Mouse (Mus musculus) thymus, adult 2 months (tissue): ENCODE measurements around the gene Mrtfb. TPM values are rescaled to one million over a fixed set of nuclear protein-coding genes. Genes with fewer than 3 reads are reported as not detected.

Experiments used
- DNase-seq: peaks from one replicate; pipeline ENCODE4 v3.0.0; 2021
- H3K27ac ChIP-seq: fragments of 200-500 bp; 2 replicates; pipeline ENCODE4 v1.5.1; 2012; ENCODE audit warnings: low read length, control low read depth; ENCODE audit not compliant: control insufficient read depth, insufficient read depth
- H3K27me3 ChIP-seq: fragments of 200-500 bp; 2 replicates; pipeline ENCODE4 v1.6.1; 2012; ENCODE audit warnings: mild to moderate bottlenecking, low read length, moderate library complexity, mixed read lengths; ENCODE audit not compliant: control insufficient read depth, insufficient read depth
- H3K36me3 ChIP-seq: fragments of 200-500 bp; 2 replicates; pipeline ENCODE4 v1.6.1; 2012; ENCODE audit warnings: mild to moderate bottlenecking, low read length, moderate library complexity; ENCODE audit not compliant: control insufficient read depth, insufficient read depth
- H3K4me1 ChIP-seq: fragments of 200-500 bp; replicated peaks from 2 replicates; pipeline ENCODE4 v1.6.1; 2012; ENCODE audit warnings: low read length; ENCODE audit not compliant: control insufficient read depth, insufficient read depth
- H3K4me3 ChIP-seq: fragments of 200-500 bp; 2 replicates; pipeline ENCODE4 v1.5.1; 2012; ENCODE audit warnings: mild to moderate bottlenecking, low read length, control low read depth, moderate library complexity; ENCODE audit not compliant: control insufficient read depth, insufficient read depth
- CTCF ChIP-seq: fragments of 200-500 bp; IDR thresholded peaks from 2 replicates; pipeline ENCODE4 v1.5.1; 2012; ENCODE audit warnings: mild to moderate bottlenecking, control low read depth, low read length, moderate library complexity, borderline replicate concordance; ENCODE audit not compliant: control insufficient read depth, poor library complexity, insufficient read depth; ENCODE audit errors: extremely low read depth
- POLR2A ChIP-seq: fragments of 200-500 bp; IDR thresholded peaks from 2 replicates; pipeline ENCODE4 v1.6.1; 2012; ENCODE audit warnings: mild to moderate bottlenecking, low read length, control low read depth, moderate library complexity; ENCODE audit not compliant: control insufficient read depth, poor library complexity, insufficient read depth; ENCODE audit errors: extremely low read depth
- WGBS: fragments of 180-500 bp; shearing (Covaris S2); methylation state at CpG from one replicate; pipeline ENCODE4 v1.1.7; 2018; 5-methylcytosine and 5-hydroxymethylcytosine counted together
- polyA plus RNA-seq: library from polyadenylated mRNA; depleted of rRNA; stranded (reverse); fragments of >200 nt; gene quantifications from 2 replicates; pipeline ENCODE4 v1.2.3, GENCODE M21; 2012

The Mrtfb gene
- polyA plus RNA-seq, 1 experiment = 8.5 TPM

GRCm38 (mm10) chr16:13447284-13448050 lies 191.2 kb downstream of the Mrtfb start:
- no peak for TF ChIP-seq POLR2A
- no peak for TF ChIP-seq CTCF
- DNase-seq = peak; percentile 15
- Histone ChIP-seq H3K27me3 (peaks cover 9% of the 10 kb centered on the region), H3K4me3 (peak overlapping the region; percentile 48), H3K4me1 (no peaks in the 10 kb centered on the region), H3K27ac (no peak overlapping the region), H3K36me3 (no peaks in the 10 kb centered on the region)
- WGBS = 2% methylated on average over 40 of the region's 43 CpGs

GRCm38 (mm10) chr16:13448051-13448705 lies 191.9 kb downstream of the Mrtfb start:
- Histone ChIP-seq H3K36me3 (no peaks in the 10 kb centered on the region), H3K27ac (no peak overlapping the region), H3K4me1 (no peaks in the 10 kb centered on the region), H3K4me3 (peak overlapping the region; percentile 48), H3K27me3 (peaks cover 9% of the 10 kb centered on the region)
- peak; percentile 37 for DNase-seq
- WGBS = 1% methylated on average over 52 of the region's 52 CpGs
- no peak for TF ChIP-seq CTCF
- TF ChIP-seq POLR2A = no peak

- DNase-seq = no peak
- 38% methylated on average over 8 of the region's 8 CpGs for WGBS
- H3K27me3 ChIP-seq = peaks cover 9% of the 10 kb centered on the region
- H3K4me3 ChIP-seq = peak overlapping the region; percentile 48
- no peaks in the 10 kb centered on the region for H3K4me1 ChIP-seq
- TF ChIP-seq CTCF (no peak), POLR2A (no peak)
- no peaks in the 10 kb centered on the region for H3K36me3 ChIP-seq
- H3K27ac ChIP-seq = no peak overlapping the region
Observed at GRCm38 (mm10) chr16:13448706-13449090, 192.4 kb downstream of the Mrtfb start.

- H3K27me3 ChIP-seq = peaks cover 9% of the 10 kb centered on the region
- H3K27ac ChIP-seq = no peak overlapping the region
- H3K4me3 ChIP-seq = no peak overlapping the region
- no peak for DNase-seq
- 80% methylated on average over 13 of the region's 13 CpGs for WGBS
- no peaks in the 10 kb centered on the region for H3K36me3 ChIP-seq
- no peaks in the 10 kb centered on the region for H3K4me1 ChIP-seq
- no peak for TF ChIP-seq CTCF
- no peak for TF ChIP-seq POLR2A
Observed at GRCm38 (mm10) chr16:13449491-13449890, 193.2 kb downstream of the Mrtfb start.

- Histone ChIP-seq H3K27me3 (peaks cover 9% of the 10 kb centered on the region), H3K4me3 (no peak overlapping the region), H3K36me3 (no peaks in the 10 kb centered on the region), H3K4me1 (no peaks in the 10 kb centered on the region), H3K27ac (no peak overlapping the region)
- whole genome bisulfite sequencing = 53% methylated on average over 7 of the region's 7 CpGs
- no peak for TF ChIP-seq POLR2A
- TF ChIP-seq CTCF = no peak
- DNase-seq = no peak
Observed at GRCm38 (mm10) chr16:13450831-13451230, 194.6 kb downstream of the Mrtfb start.

- WGBS = 95% methylated on average over 4 of the region's 4 CpGs
- no peak for TF ChIP-seq POLR2A
- no peak for TF ChIP-seq CTCF
- no peaks in the 10 kb centered on the region for H3K4me1 ChIP-seq
- H3K36me3 ChIP-seq = no peaks in the 10 kb centered on the region
- no peak for DNase-seq
- H3K27me3 ChIP-seq = peaks cover 9% of the 10 kb centered on the region
- no peak overlapping the region for H3K4me3 ChIP-seq
- H3K27ac ChIP-seq = no peak overlapping the region
Observed at GRCm38 (mm10) chr16:13451991-13452390, 195.7 kb downstream of the Mrtfb start.
